Mouse (Mus musculus) midbrain, embryonic 14.5 days (tissue): ENCODE data around the gene Tomm40l. TPM values are rescaled to one million over a fixed set of nuclear protein-coding genes. Genes with fewer than 3 reads are reported as not detected.

Source experiments
- polyA plus RNA-seq: library from polyadenylated mRNA; unstranded; fragments of >200 nt; fragmentation: Nextera tagmentation; extraction: Ambion mirVana; gene quantifications from 2 replicates; pipeline ENCODE4 v1.2.1, GENCODE M21; 2014

The Tomm40l gene
- polyA plus RNA-seq, 1 experiment from 2014 or later, result 35.3 TPM

Other genes starting within 250 kb of the Tomm40l start
- gene Fcgr2b, start 246.0 kb downstream of the Tomm40l start, polyA plus RNA-seq, result 1.4 TPM in 1 of 2 replicates, not detected in the other
- 1.5 TPM in 1 of 2 replicates, not detected in the other for gene Fcgr4, start 203.6 kb downstream of the Tomm40l start, polyA plus RNA-seq
- 2.5 and 8.3 TPM in 2 replicates for gene Fcgr3, start 157.6 kb downstream of the Tomm40l start, polyA plus RNA-seq
- gene Cfap126, start 108.6 kb downstream of the Tomm40l start, polyA plus RNA-seq, result 2.7 and 4.2 TPM in 2 replicates
- gene Sdhc, start 71.9 kb downstream of the Tomm40l start, polyA plus RNA-seq, result 295 and 310 TPM in 2 replicates
- gene Mpz, start 71.8 kb downstream of the Tomm40l start, polyA plus RNA-seq, result 0.39 and 0.51 TPM in 2 replicates
- 20.0 and 20.5 TPM in 2 replicates for gene Pcp4l1, start 26.2 kb downstream of the Tomm40l start, polyA plus RNA-seq
- 0.34 and 0.39 TPM in 2 replicates for gene Nr1i3, start 8.5 kb downstream of the Tomm40l start, polyA plus RNA-seq
- gene Apoa2, start 2.5 kb upstream of the Tomm40l start, polyA plus RNA-seq, result 3.3 and 4.1 TPM in 2 replicates
- 6.6 and 28.4 TPM in 2 replicates for gene Fcer1g, start 11.9 kb upstream of the Tomm40l start, polyA plus RNA-seq
- 3.3 and 4.1 TPM in 2 replicates for gene Adamts4, start 27.9 kb upstream of the Tomm40l start, polyA plus RNA-seq
- 185 and 220 TPM in 2 replicates for gene Ndufs2, start 28.9 kb upstream of the Tomm40l start, polyA plus RNA-seq
- gene B4galt3, start 47.8 kb upstream of the Tomm40l start, polyA plus RNA-seq, result 101 and 105 TPM in 2 replicates
- gene Ppox, start 58.7 kb upstream of the Tomm40l start, polyA plus RNA-seq, result 43.2 and 46.8 TPM in 2 replicates
- gene Usp21, start 65.5 kb upstream of the Tomm40l start, polyA plus RNA-seq, result 92.6 and 98.9 TPM in 2 replicates
- 120 and 132 TPM in 2 replicates for gene Ufc1, start 72.5 kb upstream of the Tomm40l start, polyA plus RNA-seq
- 49.0 and 61.5 TPM in 2 replicates for gene Dedd, start 106.6 kb upstream of the Tomm40l start, polyA plus RNA-seq
- gene Nit1, start 123.1 kb upstream of the Tomm40l start, polyA plus RNA-seq, result 39.1 and 45.0 TPM in 2 replicates
- 63.0 and 94.0 TPM in 2 replicates for gene Pfdn2, start 123.2 kb upstream of the Tomm40l start, polyA plus RNA-seq
- gene Klhdc9, start 138.3 kb upstream of the Tomm40l start, polyA plus RNA-seq, result 3.6 and 3.7 TPM in 2 replicates
- gene Nectin4, start 147.6 kb upstream of the Tomm40l start, polyA plus RNA-seq, result 1.4 and 1.6 TPM in 2 replicates
- 0.09 and 0.42 TPM in 2 replicates for gene Arhgap30, start 166.4 kb upstream of the Tomm40l start, polyA plus RNA-seq
- 207 and 236 TPM in 2 replicates for gene Usf1, start 188.8 kb upstream of the Tomm40l start, polyA plus RNA-seq
- gene Tstd1, start 196.4 kb upstream of the Tomm40l start, polyA plus RNA-seq, result 5.7 and 6.2 TPM in 2 replicates
- 3.3 and 8.1 TPM in 2 replicates for gene F11r, start 215.0 kb upstream of the Tomm40l start, polyA plus RNA-seq